ENCODE assay signal across 15 mouse cellular contexts in genomic region chr12:102285318-102285717, GRCm38 (mm10). TPM values are rescaled to one million over a fixed set of nuclear protein-coding genes. Genes with fewer than 3 reads are reported as not detected.
DNase-seq lines count a peak whose midpoint lies in the region; ATAC-seq and TF ChIP-seq lines count a peak whose summit lies in the region.
"Had no signal": no experiment of that assay in that cellular context is flagged by ENCODE, and none has a peak within 500 bp of the region (broad histone marks: within the 10 kb centered on the region; RNA-seq: fewer than 3 reads in every experiment).

No protein-coding gene starts in this region.

- WGBS in embryonic facial prominence, embryonic 13.5 days: 80% methylated on average over 6 of the region's 6 CpGs
- 81% methylated on average over 6 of the region's 6 CpGs for WGBS in embryonic facial prominence, embryonic 10.5 days
- 60% methylated on average over 6 of the region's 6 CpGs for WGBS in kidney, adult 2 months
- 68% methylated on average over 6 of the region's 6 CpGs for WGBS in stomach, embryonic 15.5 days

- H3K9ac ChIP-seq in embryonic facial prominence, embryonic 13.5 days: no peak overlapping the region
- H3K9ac ChIP-seq in stomach, embryonic 15.5 days: no peak overlapping the region
- H3K9ac ChIP-seq: embryonic facial prominence, embryonic 15.5 days; forebrain, embryonic 15.5 days; liver, embryonic 15.5 days; midbrain, embryonic 12.5 days had no signal

- peaks cover 35% of the 10 kb centered on the region for H3K27me3 ChIP-seq in embryonic facial prominence, embryonic 13.5 days
- H3K27me3 ChIP-seq in embryonic facial prominence, embryonic 10.5 days (replicated peaks; ENCODE audit: low read depth, poor library complexity, severe bottlenecking): peaks cover 51% of the 10 kb centered on the region
- no peaks in the 10 kb centered on the region for H3K27me3 ChIP-seq in kidney, adult 2 months (replicated peaks; ENCODE audit: control insufficient read depth, insufficient read depth, low read length)
- H3K27me3 ChIP-seq in megakaryocyte, embryonic 14.5 days (replicated peaks): no peaks in the 10 kb centered on the region
- no peaks in the 10 kb centered on the region for H3K27me3 ChIP-seq in stomach, embryonic 15.5 days (replicated peaks)
- H3K27me3 ChIP-seq: forebrain, embryonic 15.5 days had no signal

- no peak for DNase-seq in embryonic facial prominence, embryonic 10.5 days (ENCODE audit: low spot score)
- DNase-seq in kidney, adult 2 months: peak; percentile 28
- no peak for DNase-seq in kidney, adult 8-10 months
- DNase-seq in embryo, embryonic 10.5 days (ENCODE audit: low spot score): no peak
- DNase-seq: cerebellum, postnatal 36 days; gastrocnemius, postnatal 25 days had no signal

- TF ChIP-seq CTCF in kidney, adult 2 months (conservative IDR thresholded peaks at IDR 0.05; ENCODE audit: insufficient read depth, insufficient read length, low read depth, low read length): no peak

- ATAC-seq in embryonic facial prominence, embryonic 13.5 days (ENCODE audit: insufficient number of reproducible peaks, insufficient read depth, low FRiP score, low TSS enrichment, low read depth): no peak
- no peak for ATAC-seq in megakaryocyte, adult 5-6 weeks (ENCODE audit: poor library complexity, severe bottlenecking)
- no peak for ATAC-seq in stomach, embryonic 15.5 days (ENCODE audit: insufficient read depth, low FRiP score, low read depth)
- ATAC-seq: forebrain, embryonic 15.5 days; hindbrain, embryonic 16.5 days had no signal

- no peaks in the 10 kb centered on the region for H3K9me3 ChIP-seq in embryonic facial prominence, embryonic 13.5 days
- H3K9me3 ChIP-seq in embryonic facial prominence, embryonic 10.5 days: no peaks in the 10 kb centered on the region
- H3K9me3 ChIP-seq in megakaryocyte, embryonic 14.5 days: no peaks in the 10 kb centered on the region
- no peaks in the 10 kb centered on the region for H3K9me3 ChIP-seq in stomach, embryonic 15.5 days
- H3K9me3 ChIP-seq: embryonic facial prominence, embryonic 15.5 days; forebrain, embryonic 15.5 days; liver, embryonic 15.5 days; midbrain, embryonic 12.5 days had no signal

- H3K4me2 ChIP-seq in embryonic facial prominence, embryonic 13.5 days: peak overlapping the region; percentile 97; the same call in 1 of the 2 replicates
- H3K4me2 ChIP-seq in stomach, embryonic 15.5 days: peak overlapping the region; percentile 97; the same call in 1 of the 2 replicates
- H3K4me2 ChIP-seq: forebrain, embryonic 15.5 days; midbrain, embryonic 12.5 days had no signal

- no peaks in the 10 kb centered on the region for H3K36me3 ChIP-seq in embryonic facial prominence, embryonic 13.5 days
- H3K36me3 ChIP-seq in embryonic facial prominence, embryonic 10.5 days (replicated peaks): no peaks in the 10 kb centered on the region
- no peaks in the 10 kb centered on the region for H3K36me3 ChIP-seq in kidney, adult 2 months (ENCODE audit: control insufficient read depth, insufficient read depth, low read length)
- H3K36me3 ChIP-seq in megakaryocyte, embryonic 14.5 days (replicated peaks; ENCODE audit: low read length): peaks cover 56% of the 10 kb centered on the region
- no peaks in the 10 kb centered on the region for H3K36me3 ChIP-seq in stomach, embryonic 15.5 days
- H3K36me3 ChIP-seq: embryonic facial prominence, embryonic 15.5 days; forebrain, embryonic 15.5 days; liver, embryonic 15.5 days; midbrain, embryonic 12.5 days had no signal

- H3K4me3 ChIP-seq in embryonic facial prominence, embryonic 13.5 days: no peak overlapping the region
- no peak overlapping the region for H3K4me3 ChIP-seq in embryonic facial prominence, embryonic 10.5 days
- H3K4me3 ChIP-seq in kidney, adult 2 months (ENCODE audit: insufficient read depth, low read depth, low read length): no peak overlapping the region
- peak overlapping the region; percentile 97 for H3K4me3 ChIP-seq in megakaryocyte, embryonic 14.5 days (replicated peaks)
- H3K4me3 ChIP-seq in stomach, embryonic 15.5 days (replicated peaks): no peak overlapping the region
- H3K4me3 ChIP-seq: forebrain, embryonic 15.5 days; liver, embryonic 15.5 days; midbrain, embryonic 12.5 days had no signal

- no peak for TF ChIP-seq POLR2A in kidney, adult 2 months (IDR thresholded peaks at IDR 0.05; ENCODE audit: low read depth, low read length)

- H3K4me1 ChIP-seq in embryonic facial prominence, embryonic 13.5 days: peaks cover 31% of the 10 kb centered on the region
- peaks cover 24% of the 10 kb centered on the region for H3K4me1 ChIP-seq in embryonic facial prominence, embryonic 10.5 days
- H3K4me1 ChIP-seq in kidney, adult 2 months (ENCODE audit: control insufficient read depth, insufficient read depth, low read length): peaks cover 36% of the 10 kb centered on the region
- peaks cover 85% of the 10 kb centered on the region for H3K4me1 ChIP-seq in megakaryocyte, embryonic 14.5 days
- H3K4me1 ChIP-seq in stomach, embryonic 15.5 days: peaks cover 47% of the 10 kb centered on the region

- H3K27ac ChIP-seq in embryonic facial prominence, embryonic 13.5 days: no peak overlapping the region
- H3K27ac ChIP-seq in embryonic facial prominence, embryonic 10.5 days (replicated peaks): no peak overlapping the region
- peak overlapping the region; percentile 10; the same call in 1 of the 2 replicates for H3K27ac ChIP-seq in kidney, adult 2 months (ENCODE audit: insufficient read depth, low read depth, low read length)
- H3K27ac ChIP-seq in stomach, embryonic 15.5 days: no peak overlapping the region
- H3K27ac ChIP-seq: forebrain, embryonic 15.5 days; liver, embryonic 15.5 days; midbrain, embryonic 12.5 days had no signal

RNA-seq across cellular contexts. Expression of gene Rin3, which starts 2.5 kb away (rescaled TPM):
- polyA plus RNA-seq in embryonic facial prominence, embryonic 13.5 days (2015; fragmentation: Nextera tagmentation; extraction: Ambion mirVana): 5.6 and 6.1 TPM in 2 replicates
- polyA plus RNA-seq in embryonic facial prominence, embryonic 10.5 days (2016; fragmentation: Nextera tagmentation; extraction: Ambion mirVana): 3.8 and 4.0 TPM in 2 replicates
- polyA plus RNA-seq in kidney, adult 2 months (2012; rRNA removed): 11.6 and 15.4 TPM in 2 replicates
- polyA plus RNA-seq in megakaryocyte, embryonic 14.5 days (2012; ENCODE audit: insufficient read depth, low replicate concordance): 117 and 151 TPM in 2 replicates
- total RNA-seq in megakaryocyte, adult 5-6 weeks (2015): 188 and 204 TPM in 2 replicates
- 121 and 157 TPM in 2 replicates for total RNA-seq in megakaryocyte, adult 5-6 weeks (2017)
- polyA plus RNA-seq in stomach, embryonic 15.5 days (2015; fragmentation: Nextera tagmentation; extraction: Ambion mirVana): 10.5 TPM in 2 replicates
